Mouse (Mus musculus) neural tube, embryonic 11.5 days (tissue): ENCODE data around the gene Slc46a1. TPM values are rescaled to one million over a fixed set of nuclear protein-coding genes. Genes with fewer than 3 reads are reported as not detected.

Experiments used
- ATAC-seq: fragments of 200-750 bp; cut with Nextera tagmentation; 2 replicates; pipeline ENCODE4 v1.8.0; 2017; ENCODE audit warnings: moderate number of reproducible peaks, mild to moderate bottlenecking, moderate TSS enrichment, moderate library complexity; ENCODE audit not compliant: insufficient read depth, low FRiP score, low TSS enrichment
- DNase-seq: peaks from one replicate; pipeline ENCODE4 v3.0.0-alpha.2; 2015; ENCODE audit warnings: low spot score
- H3K27ac ChIP-seq: fragments of 300-500 bp; sonication (generic); 2 replicates; pipeline ENCODE4 v1.5.1; 2014; ENCODE audit warnings: low read depth, mild to moderate bottlenecking, low read length
- H3K27me3 ChIP-seq: fragments of 300-500 bp; sonication (generic); 2 replicates; pipeline ENCODE4 v1.6.1; 2014; ENCODE audit warnings: mild to moderate bottlenecking, low read length, mixed read lengths; ENCODE audit not compliant: control insufficient read depth, insufficient read depth
- H3K36me3 ChIP-seq: fragments of 300-500 bp; sonication (generic); 2 replicates; pipeline ENCODE4 v1.6.1; 2014; ENCODE audit warnings: mild to moderate bottlenecking, low read length, moderate library complexity, mixed read lengths; ENCODE audit not compliant: control insufficient read depth, insufficient read depth
- H3K4me1 ChIP-seq: fragments of 300-500 bp; sonication (generic); 2 replicates; pipeline ENCODE4 v1.6.1; 2014; ENCODE audit warnings: low read length, mixed read lengths; ENCODE audit not compliant: control insufficient read depth, insufficient read depth
- H3K4me2 ChIP-seq: fragments of 300-500 bp; sonication (generic); 2 replicates; pipeline ENCODE4 v1.6.1; 2014; ENCODE audit warnings: low read depth, mild to moderate bottlenecking, moderate library complexity
- H3K4me3 ChIP-seq: fragments of 300-500 bp; sonication (generic); 2 replicates; pipeline ENCODE4 v1.5.1; 2014; ENCODE audit warnings: low read depth, low read length
- H3K9ac ChIP-seq: fragments of 300-500 bp; sonication (generic); 2 replicates; pipeline ENCODE4 v1.6.1; 2014; ENCODE audit warnings: mild to moderate bottlenecking, low read length
- H3K9me3 ChIP-seq: fragments of 300-500 bp; sonication (generic); 2 replicates; pipeline ENCODE4 v1.6.1; 2016; ENCODE audit warnings: low read length; ENCODE audit not compliant: control insufficient read depth
- WGBS: fragments of 180-500 bp; shearing (Covaris S2); extraction: QIAGEN DNeasy Blood & Tissue Kit; methylation state at CpG from one replicate; pipeline ENCODE4 v1.1.7; 2014; 5-methylcytosine and 5-hydroxymethylcytosine counted together
- polyA plus RNA-seq: library from polyadenylated mRNA; unstranded; fragments of >200 nt; fragmentation: Nextera tagmentation; extraction: Ambion mirVana; gene quantifications from 2 replicates; pipeline ENCODE4 v1.2.1, GENCODE M21; 2014

Gene Slc46a1
- 17.6 and 19.6 TPM in 2 replicates for polyA plus RNA-seq

GRCm38 (mm10) chr11:78465568-78466180 is at the start of gene Slc46a1:
Gene Slc46a1, plus strand, starts transcription at chr11:78465697.
- Histone ChIP-seq H3K27ac (peak within 1 kb of the TSS; percentile 14; the same call in 1 of the 2 replicates), H3K4me2 (peak within 1 kb of the TSS; percentile 67), H3K9me3 (no peaks in the 10 kb centered on the region), H3K4me3 (peak within 1 kb of the TSS; percentile 52), H3K27me3 (no peaks in the 10 kb centered on the region), H3K36me3 (no peaks in the 10 kb centered on the region), H3K9ac (peak within 1 kb of the TSS; percentile 68), H3K4me1 (peaks cover 9% of the 10 kb centered on the region; the same call in 1 of the 2 replicates)
- peak; percentile 93 for ATAC-seq
- WGBS = under 1% methylated on average over 41 of the region's 41 CpGs
- DNase-seq = peak; percentile 86

GRCm38 (mm10) chr11:78416854-78417253 is 48.6 kb upstream of the Slc46a1 start:
- 88% methylated on average over 6 of the region's 6 CpGs for WGBS
- no peak for DNase-seq
- H3K9me3 ChIP-seq = no peaks in the 10 kb centered on the region
- no peaks in the 10 kb centered on the region for H3K27me3 ChIP-seq
- H3K4me3 ChIP-seq = no peak overlapping the region
- no peak for ATAC-seq
- H3K4me2 ChIP-seq = no peak overlapping the region
- H3K4me1 ChIP-seq = no peaks in the 10 kb centered on the region
- H3K36me3 ChIP-seq = no peaks in the 10 kb centered on the region
- no peak overlapping the region for H3K9ac ChIP-seq
- H3K27ac ChIP-seq = no peak overlapping the region

DNA sequence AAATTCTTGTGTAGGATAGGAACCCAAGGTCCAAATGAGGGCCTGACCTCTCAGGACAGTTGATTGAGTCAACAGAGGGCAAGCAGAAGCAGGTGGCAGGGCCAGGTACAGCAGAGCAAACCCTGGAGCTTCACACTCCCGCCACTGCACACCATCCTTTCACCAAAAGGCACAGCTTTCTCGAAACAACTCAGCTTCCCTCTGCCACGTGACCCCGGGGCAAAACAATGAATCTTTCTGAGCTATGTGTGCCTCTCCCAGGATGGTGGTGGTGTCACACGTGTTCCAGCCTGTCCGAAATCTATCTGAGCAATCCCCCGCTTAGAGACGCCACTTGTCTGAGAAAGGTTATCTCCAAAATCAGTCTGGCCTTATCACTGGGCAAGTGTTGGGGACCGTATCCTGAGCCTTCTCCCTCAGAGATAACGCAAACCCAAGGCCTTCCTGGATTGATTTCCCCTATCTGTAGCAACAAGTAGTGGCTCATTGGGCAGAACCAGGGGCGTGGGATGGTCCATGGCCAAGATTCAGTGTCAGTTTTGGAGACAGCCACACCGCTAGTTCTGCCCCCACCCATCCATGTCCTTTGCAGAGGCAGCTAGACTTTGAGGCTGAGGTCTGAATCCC is 45.1 kb upstream of the Slc46a1 start:
- no peak overlapping the region for H3K4me2 ChIP-seq
- no peak overlapping the region for H3K4me3 ChIP-seq
- no peak for DNase-seq
- 75% methylated on average over 12 of the region's 12 CpGs for WGBS
- no peak overlapping the region for H3K9ac ChIP-seq
- H3K27me3 ChIP-seq = no peaks in the 10 kb centered on the region
- no peaks in the 10 kb centered on the region for H3K4me1 ChIP-seq
- no peak for ATAC-seq
- H3K36me3 ChIP-seq = no peaks in the 10 kb centered on the region
- H3K27ac ChIP-seq = no peak overlapping the region
- H3K9me3 ChIP-seq = no peaks in the 10 kb centered on the region

DNA sequence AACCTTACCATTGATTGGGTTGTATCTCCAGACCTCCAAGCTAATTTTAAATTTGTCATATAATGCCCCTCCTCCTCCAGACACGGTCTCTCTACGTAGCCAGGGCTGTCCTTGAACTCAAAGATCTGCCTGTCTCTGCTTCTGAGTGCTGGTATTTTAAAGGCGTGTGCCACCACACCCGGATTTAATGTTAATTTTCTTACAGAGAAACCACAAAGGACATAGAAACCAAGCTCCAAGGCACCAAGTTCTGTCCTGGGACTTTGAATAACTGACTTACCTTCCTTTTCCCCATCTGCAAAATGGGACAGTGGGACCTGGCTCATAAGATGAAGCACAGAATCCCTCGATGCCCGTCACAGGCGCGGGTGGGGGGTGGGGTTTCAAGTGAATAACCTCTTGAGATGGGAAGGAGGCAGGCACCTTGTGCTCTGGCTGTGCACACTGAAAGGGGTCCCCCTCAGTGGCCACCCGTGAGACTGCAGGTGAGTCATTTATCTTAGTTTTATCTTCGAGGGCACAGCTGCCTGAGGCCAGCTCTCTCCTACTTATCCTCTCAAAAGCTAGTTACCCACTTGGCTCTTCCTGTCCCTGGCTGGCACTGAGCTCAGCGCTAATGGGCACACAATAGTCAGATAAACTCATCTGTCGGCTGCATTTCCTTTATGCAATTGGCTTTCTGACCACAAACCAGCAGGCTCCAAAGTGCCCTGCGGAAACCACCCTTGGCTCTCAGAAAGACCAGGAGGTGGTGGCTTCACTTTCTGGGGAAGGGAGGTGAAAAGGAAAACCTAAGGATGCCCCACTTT is 44.1 kb upstream of the Slc46a1 start:
- no peaks in the 10 kb centered on the region for H3K27me3 ChIP-seq
- H3K4me1 ChIP-seq = no peaks in the 10 kb centered on the region
- no peak overlapping the region for H3K9ac ChIP-seq
- H3K36me3 ChIP-seq = no peaks in the 10 kb centered on the region
- WGBS = 63% methylated on average over 13 of the region's 13 CpGs
- no peak for DNase-seq
- no peak for ATAC-seq
- no peak overlapping the region for H3K4me3 ChIP-seq
- H3K27ac ChIP-seq = no peak overlapping the region
- H3K9me3 ChIP-seq = no peaks in the 10 kb centered on the region
- no peak overlapping the region for H3K4me2 ChIP-seq

GRCm38 (mm10) chr11:78422055-78422819 is 43.3 kb upstream of the Slc46a1 start, which contains the start of gene Slc13a2:
Gene Slc13a2, minus strand, starts transcription at chr11:78422217.
- WGBS = 21% methylated on average over 13 of the region's 13 CpGs
- H3K9ac ChIP-seq = no peak within 1 kb of the TSS
- H3K36me3 ChIP-seq = no peaks in the 10 kb centered on the region
- no peak for ATAC-seq
- no peak within 1 kb of the TSS for H3K4me3 ChIP-seq
- H3K4me1 ChIP-seq = no peaks in the 10 kb centered on the region
- no peaks in the 10 kb centered on the region for H3K9me3 ChIP-seq
- no peak within 1 kb of the TSS for H3K4me2 ChIP-seq
- no peaks in the 10 kb centered on the region for H3K27me3 ChIP-seq
- no peak within 1 kb of the TSS for H3K27ac ChIP-seq
- DNase-seq = no peak

DNA sequence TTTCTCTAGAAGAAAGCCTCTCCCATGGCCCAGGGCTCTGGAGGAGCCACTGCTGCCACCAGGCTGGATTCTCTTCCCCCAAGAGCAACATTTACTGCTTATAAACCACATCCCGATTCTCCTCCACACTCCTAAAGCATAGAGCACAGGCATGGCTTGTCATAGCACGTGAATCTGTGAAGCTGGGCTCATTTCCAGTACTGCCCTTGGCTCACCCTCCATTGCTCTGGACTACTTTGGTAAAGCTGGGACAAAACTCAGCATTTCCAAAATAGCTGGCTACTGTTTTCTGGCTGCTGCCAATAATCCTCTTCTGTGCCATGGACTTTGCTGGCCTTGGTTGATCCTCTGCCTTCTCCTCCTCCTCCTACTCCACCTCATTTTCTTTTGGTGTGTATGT is 41.1 kb upstream of the Slc46a1 start:
- WGBS = 85% methylated on average over 2 of the region's 2 CpGs
- ATAC-seq (no peak), DNase-seq (no peak)
- no peaks in the 10 kb centered on the region for H3K36me3 ChIP-seq
- H3K9ac ChIP-seq = no peak overlapping the region
- H3K27ac ChIP-seq = no peak overlapping the region
- H3K4me3 ChIP-seq = no peak overlapping the region
- no peaks in the 10 kb centered on the region for H3K27me3 ChIP-seq
- no peaks in the 10 kb centered on the region for H3K9me3 ChIP-seq
- no peaks in the 10 kb centered on the region for H3K4me1 ChIP-seq
- H3K4me2 ChIP-seq = no peak overlapping the region

GRCm38 (mm10) chr11:78425572-78425971 is 39.9 kb upstream of the Slc46a1 start:
- no peak for ATAC-seq
- no peak overlapping the region for H3K9ac ChIP-seq
- H3K4me1 ChIP-seq = no peaks in the 10 kb centered on the region
- H3K4me3 ChIP-seq = no peak overlapping the region
- no peaks in the 10 kb centered on the region for H3K36me3 ChIP-seq
- no peak overlapping the region for H3K4me2 ChIP-seq
- no peaks in the 10 kb centered on the region for H3K9me3 ChIP-seq
- no peak overlapping the region for H3K27ac ChIP-seq
- no peaks in the 10 kb centered on the region for H3K27me3 ChIP-seq
- DNase-seq = no peak
- 86% methylated on average over 1 of the region's 1 CpGs for WGBS

- Histone ChIP-seq H3K27ac (no peak overlapping the region), H3K4me3 (no peak overlapping the region), H3K27me3 (no peaks in the 10 kb centered on the region), H3K9me3 (no peaks in the 10 kb centered on the region), H3K36me3 (no peaks in the 10 kb centered on the region), H3K4me1 (no peaks in the 10 kb centered on the region), H3K9ac (no peak overlapping the region), H3K4me2 (no peak overlapping the region)
- DNase-seq (no peak), ATAC-seq (no peak)
- 96% methylated on average over 6 of the region's 6 CpGs for whole genome bisulfite sequencing
Measured at GRCm38 (mm10) chr11:78427655-78428054, 37.8 kb upstream of the Slc46a1 start.
